Mouse (Mus musculus): Measurements from ENCODE around the gene Pde4dip. TPM values are rescaled to one million over a fixed set of nuclear protein-coding genes. Genes with fewer than 3 reads are reported as not detected.
A peak's percentile ranks its signal among the peaks of the same experiment; 100 is the strongest.

Pde4dip gene
- polyA plus RNA-seq, 1 experiment: 39.5 TPM

GRCm38 (mm10) chr3:97824011-97824711, 64.3 kb downstream of the Pde4dip start:
- Histone ChIP-seq H3K4me1 (ENCODE audit: control insufficient read depth, insufficient read depth, low read length) (peaks cover 26% of the 10 kb centered on the region), H3K27ac (ENCODE audit: insufficient read depth, low read depth, low read length) (no peak overlapping the region), H3K4me3 (ENCODE audit: insufficient read depth, low read depth, low read length) (peak overlapping the region; percentile 0; the same call in 1 of the 2 replicates)
- WGBS: 32% methylated on average over 29 of the region's 29 CpGs
- no peak for TF ChIP-seq POLR2A (IDR thresholded peaks at IDR 0.05; ENCODE audit: insufficient read depth, low read depth, low read length)

GRCm38 (mm10) chr3:97823438-97823837, 65.1 kb downstream of the Pde4dip start:
- 64% methylated on average over 6 of the region's 6 CpGs for WGBS
- TF ChIP-seq CTCF (IDR thresholded peaks at IDR 0.05; ENCODE audit: insufficient read depth, low read depth, low read length): no peak
- TF ChIP-seq POLR2A (IDR thresholded peaks at IDR 0.05; ENCODE audit: insufficient read depth, low read depth, low read length): no peak
- no peak overlapping the region for H3K27ac ChIP-seq (ENCODE audit: insufficient read depth, low read depth, low read length)
- H3K4me3 ChIP-seq (ENCODE audit: insufficient read depth, low read depth, low read length): no peak overlapping the region
- H3K4me1 ChIP-seq (ENCODE audit: control insufficient read depth, insufficient read depth, low read length): peaks cover 22% of the 10 kb centered on the region

GRCm38 (mm10) chr3:97819050-97819449, 69.5 kb downstream of the Pde4dip start:
- WGBS: 59% methylated on average over 3 of the region's 3 CpGs
- Histone ChIP-seq H3K4me1 (ENCODE audit: control insufficient read depth, insufficient read depth, low read length) (peaks cover 7% of the 10 kb centered on the region), H3K27ac (ENCODE audit: insufficient read depth, low read depth, low read length) (no peak overlapping the region), H3K4me3 (ENCODE audit: insufficient read depth, low read depth, low read length) (no peak overlapping the region)
- no peak for TF ChIP-seq POLR2A (IDR thresholded peaks at IDR 0.05; ENCODE audit: insufficient read depth, low read depth, low read length)
- TF ChIP-seq CTCF (IDR thresholded peaks at IDR 0.05; ENCODE audit: insufficient read depth, low read depth, low read length): no peak

GRCm38 (mm10) chr3:97818383-97818982, 70.0 kb downstream of the Pde4dip start:
- WGBS: 88% methylated on average over 1 of the region's 1 CpGs
- TF ChIP-seq CTCF (IDR thresholded peaks at IDR 0.05; ENCODE audit: insufficient read depth, low read depth, low read length) (no peak), POLR2A (IDR thresholded peaks at IDR 0.05; ENCODE audit: insufficient read depth, low read depth, low read length) (no peak)
- Histone ChIP-seq H3K27ac (ENCODE audit: insufficient read depth, low read depth, low read length) (no peak overlapping the region), H3K4me3 (ENCODE audit: insufficient read depth, low read depth, low read length) (no peak overlapping the region), H3K4me1 (ENCODE audit: control insufficient read depth, insufficient read depth, low read length) (peaks cover 5% of the 10 kb centered on the region)

GRCm38 (mm10) chr3:97811651-97812399, 76.7 kb downstream of the Pde4dip start:
- H3K4me3 ChIP-seq (ENCODE audit: insufficient read depth, low read depth, low read length): no peak overlapping the region
- H3K4me1 ChIP-seq (ENCODE audit: control insufficient read depth, insufficient read depth, low read length): peaks cover 14% of the 10 kb centered on the region
- no peak for TF ChIP-seq POLR2A (IDR thresholded peaks at IDR 0.05; ENCODE audit: insufficient read depth, low read depth, low read length)
- no peak for TF ChIP-seq CTCF (IDR thresholded peaks at IDR 0.05; ENCODE audit: insufficient read depth, low read depth, low read length)
- WGBS: 19% methylated on average over 7 of the region's 7 CpGs
- H3K27ac ChIP-seq (ENCODE audit: insufficient read depth, low read depth, low read length): peak overlapping the region; percentile 83

- TF ChIP-seq CTCF (IDR thresholded peaks at IDR 0.05; ENCODE audit: insufficient read depth, low read depth, low read length) (no peak), POLR2A (IDR thresholded peaks at IDR 0.05; ENCODE audit: insufficient read depth, low read depth, low read length) (no peak)
- 28% methylated on average over 6 of the region's 6 CpGs for WGBS
Measured at GRCm38 (mm10) chr3:97811158-97811557, 77.3 kb downstream of the Pde4dip start.

GRCm38 (mm10) chr3:97810334-97810733, 78.2 kb downstream of the Pde4dip start:
- WGBS: 86% methylated on average over 2 of the region's 2 CpGs
- Histone ChIP-seq H3K4me3 (ENCODE audit: insufficient read depth, low read depth, low read length) (no peak overlapping the region), H3K27ac (ENCODE audit: insufficient read depth, low read depth, low read length) (no peak overlapping the region), H3K4me1 (ENCODE audit: control insufficient read depth, insufficient read depth, low read length) (peaks cover 14% of the 10 kb centered on the region)
- TF ChIP-seq CTCF (IDR thresholded peaks at IDR 0.05; ENCODE audit: insufficient read depth, low read depth, low read length) (no peak), POLR2A (IDR thresholded peaks at IDR 0.05; ENCODE audit: insufficient read depth, low read depth, low read length) (no peak)

More at GRCm38 (mm10) chr3:97811158-97811557, 77.3 kb downstream of the Pde4dip start:
- peaks cover 14% of the 10 kb centered on the region for H3K4me1 ChIP-seq (ENCODE audit: control insufficient read depth, insufficient read depth, low read length)
- H3K27ac ChIP-seq (ENCODE audit: insufficient read depth, low read depth, low read length): peak overlapping the region; percentile 83; the same call in 1 of the 2 replicates
- H3K4me3 ChIP-seq (ENCODE audit: insufficient read depth, low read depth, low read length): no peak overlapping the region

GRCm38 (mm10) chr3:97805559-97805958, 82.9 kb downstream of the Pde4dip start:
- TF ChIP-seq POLR2A (IDR thresholded peaks at IDR 0.05; ENCODE audit: insufficient read depth, low read depth, low read length) (no peak), CTCF (IDR thresholded peaks at IDR 0.05; ENCODE audit: insufficient read depth, low read depth, low read length) (no peak)
- 84% methylated on average over 2 of the region's 2 CpGs for WGBS

GRCm38 (mm10) chr3:97803675-97804074, 84.8 kb downstream of the Pde4dip start:
- WGBS: 62% methylated on average over 3 of the region's 3 CpGs
- peaks cover 6% of the 10 kb centered on the region for H3K4me1 ChIP-seq (ENCODE audit: control insufficient read depth, insufficient read depth, low read length)
- no peak overlapping the region for H3K27ac ChIP-seq (ENCODE audit: insufficient read depth, low read depth, low read length)
- TF ChIP-seq POLR2A (IDR thresholded peaks at IDR 0.05; ENCODE audit: insufficient read depth, low read depth, low read length) (no peak), CTCF (IDR thresholded peaks at IDR 0.05; ENCODE audit: insufficient read depth, low read depth, low read length) (no peak)
- no peak overlapping the region for H3K4me3 ChIP-seq (ENCODE audit: insufficient read depth, low read depth, low read length)

More at GRCm38 (mm10) chr3:97805559-97805958, 82.9 kb downstream of the Pde4dip start:
- H3K4me3 ChIP-seq (ENCODE audit: insufficient read depth, low read depth, low read length): no peak overlapping the region
- H3K4me1 ChIP-seq (ENCODE audit: control insufficient read depth, insufficient read depth, low read length): peaks cover 6% of the 10 kb centered on the region
- no peak overlapping the region for H3K27ac ChIP-seq (ENCODE audit: insufficient read depth, low read depth, low read length)

Data from olfactory bulb, adult 2 months (tissue).